Mouse (Mus musculus): ENCODE measurements around the gene Sephs1.

Sephs1 gene

DNA sequence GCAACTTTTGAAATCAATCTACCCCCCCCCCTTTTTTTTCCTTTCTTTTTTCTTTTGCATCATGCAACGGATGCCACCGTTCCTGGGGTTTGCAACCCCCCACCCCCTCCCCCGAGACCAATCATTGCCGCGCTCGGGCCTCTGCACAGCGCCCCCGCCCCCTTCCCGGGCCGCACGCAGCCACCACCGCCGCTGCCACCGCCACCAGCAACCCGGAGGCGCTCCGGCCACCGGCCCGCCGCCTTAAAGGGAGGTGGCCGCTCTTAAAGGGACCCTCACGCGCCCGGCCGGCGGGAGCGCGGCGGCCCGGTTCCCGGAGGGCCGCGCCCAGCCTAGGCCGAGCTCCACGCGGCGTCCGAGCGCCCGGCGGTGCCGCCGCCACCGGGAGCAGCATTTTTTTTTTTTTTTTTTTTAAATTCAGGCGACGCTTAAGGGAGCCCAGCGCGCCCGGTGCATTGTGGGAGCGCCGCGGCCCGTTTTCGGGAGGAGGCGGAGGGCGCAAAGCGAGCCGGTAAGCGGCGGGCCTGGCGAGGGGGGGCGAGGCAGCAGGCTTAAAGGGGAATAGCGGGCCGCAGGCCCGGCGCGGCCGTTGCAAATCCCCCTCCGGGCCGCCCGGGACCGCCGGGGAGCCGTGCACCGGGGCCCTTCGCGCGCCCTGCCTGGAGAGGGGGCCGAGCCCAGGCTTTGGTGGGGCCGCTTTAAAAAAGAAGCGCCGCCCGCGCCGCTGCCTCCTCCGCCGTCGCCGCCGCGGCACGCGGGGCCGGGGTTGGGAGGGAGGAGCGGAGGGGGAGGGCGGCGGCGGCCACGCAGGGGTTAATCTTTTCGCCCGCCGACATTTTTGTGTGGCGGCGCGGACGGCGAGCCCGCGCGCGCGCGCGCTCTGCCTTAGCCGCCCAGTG, at the start of gene Sephs1:
Gene Sephs1, plus strand, starts transcription at position 215 of the 899 bp plus-strand sequence.
- CTCF ChIA-PET, result interaction anchor here in 2 of 4 experiments (0.5 to 1.0 kb wide), 2 partner anchors 17 to 1210 kb away, joined by 3 read pairs; no protein-coding TSS in a partner anchor
- POLR2A ChIA-PET, result interaction anchor here (0.6 to 1.5 kb wide), 20 partner anchors 9 to 959 kb away, joined by 3 to 7 read pairs (median 3); no protein-coding TSS in a partner anchor

DNA sequence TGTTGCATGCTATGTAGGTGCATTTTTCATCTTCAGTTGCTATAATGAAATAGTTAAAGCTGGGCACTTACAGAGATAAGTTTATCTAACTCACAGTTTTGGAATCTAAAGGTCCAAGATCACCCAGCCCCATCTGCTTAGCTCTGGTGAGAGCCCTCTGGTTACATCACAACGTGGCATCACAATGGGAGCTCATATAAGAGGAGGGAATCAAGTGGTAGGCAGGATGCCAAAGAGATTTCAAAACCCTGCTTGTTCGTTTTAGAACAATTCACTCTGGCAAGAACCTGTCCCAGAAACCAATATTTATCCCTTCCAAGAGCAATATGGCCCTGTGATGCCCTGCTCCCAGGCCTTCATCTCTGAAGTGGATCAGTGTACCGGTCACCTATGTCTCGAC, 49.2 kb upstream of the Sephs1 start:
- ChIA-PET POLR2A (no interaction called here), CTCF (interaction anchor here in 2 of 4 experiments (0.5 to 1.3 kb wide), 2 partner anchors 33 to 1286 kb away, joined by 5 to 8 read pairs; no protein-coding TSS in a partner anchor)

GRCm38 (mm10) chr2:4849449-4849848, 31.9 kb upstream of the Sephs1 start:
- ChIA-PET POLR2A (no interaction called here), CTCF (no interaction called here)

- ChIA-PET POLR2A (no interaction called here), CTCF (no interaction called here)
These were observed 24.2 kb upstream of the Sephs1 start for GRCm38 (mm10) chr2:4857186-4857585.

GRCm38 (mm10) chr2:4858161-4858560, 23.2 kb upstream of the Sephs1 start:
- POLR2A ChIA-PET, result interaction anchor here in 1 of 4 experiments (0.9 to 1.3 kb wide), 2 partner anchors 10 to 83 kb away, joined by 3 read pairs; no protein-coding TSS in a partner anchor
- CTCF ChIA-PET, result no interaction called here

DNA sequence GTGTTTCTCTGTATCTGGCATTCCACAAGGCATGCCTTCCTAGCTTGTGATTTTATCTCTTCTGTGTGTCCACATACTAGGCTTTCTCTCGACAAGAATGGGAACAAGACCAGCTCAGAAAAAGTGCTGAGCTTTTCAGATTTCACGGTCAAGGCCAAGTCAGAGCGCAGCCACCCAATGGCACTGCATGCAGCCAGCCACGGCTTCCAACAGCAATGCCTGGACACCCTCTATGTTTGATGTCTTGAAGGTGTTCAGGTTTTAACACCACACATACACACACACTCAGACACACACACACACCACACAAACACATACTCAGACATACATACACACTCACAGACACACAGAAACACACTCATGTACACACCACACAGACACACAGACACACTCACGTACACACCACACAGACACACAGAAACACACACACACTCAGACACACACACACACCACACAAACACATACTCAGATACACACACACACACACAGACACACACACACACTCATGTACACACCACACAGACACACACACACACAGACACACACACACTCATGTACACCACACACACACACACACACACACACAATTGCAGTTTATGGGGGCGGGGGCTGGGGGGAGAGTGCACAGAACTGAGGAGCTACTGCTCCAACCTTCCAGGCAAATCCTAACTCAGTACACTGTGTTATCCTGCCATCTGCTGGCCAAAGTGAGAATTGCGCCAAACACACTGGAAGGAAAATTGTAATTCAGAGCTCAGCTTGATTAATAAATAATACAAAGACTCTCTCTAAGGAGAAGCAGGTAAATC, 17.2 kb upstream of the Sephs1 start:
- ChIA-PET POLR2A (interaction anchor here in 3 of 4 experiments (0.5 to 1.1 kb wide), 10 partner anchors 15 to 1237 kb away, joined by 3 to 5 read pairs (median 3); no protein-coding TSS in a partner anchor), CTCF (interaction anchor here (0.5 to 3.7 kb wide), 90 partner anchors 9 to 1448 kb away, joined by 3 to 70 read pairs (median 3); partner anchors contain the start of genes Prpf18 (in 2 of the 4) and Sephs1 (in 1 of the 4))

DNA sequence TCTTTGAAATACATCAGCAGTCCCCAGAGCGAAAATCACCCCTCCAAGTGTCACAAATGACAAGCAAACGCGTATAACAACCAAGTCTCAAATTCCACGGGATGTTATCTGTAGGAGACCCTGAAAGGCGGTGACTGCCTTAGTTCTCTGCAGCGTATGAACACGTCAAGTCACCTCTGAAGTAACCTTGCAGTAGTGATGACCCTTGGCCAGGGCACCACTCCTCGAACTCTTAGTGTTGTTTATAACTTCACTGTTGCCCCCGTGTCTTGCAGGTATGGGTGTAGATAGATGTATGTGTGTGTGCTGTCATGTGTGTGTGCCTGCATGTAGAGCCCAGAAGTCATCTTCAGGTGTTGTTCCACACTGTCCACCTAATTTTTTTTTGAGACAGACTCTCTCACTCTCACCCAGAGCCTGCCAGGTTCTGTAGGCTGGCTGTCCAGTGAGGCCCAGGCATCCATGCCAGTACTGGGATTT, 16.5 kb upstream of the Sephs1 start:
- ChIA-PET POLR2A (interaction anchor here in 3 of 4 experiments (0.5 to 1.1 kb wide), 10 partner anchors 14 to 1238 kb away, joined by 3 to 5 read pairs (median 3); no protein-coding TSS in a partner anchor), CTCF (interaction anchor here (0.6 to 3.7 kb wide), 83 partner anchors 8 to 1348 kb away, joined by 3 to 70 read pairs (median 3); partner anchors contain the start of genes Prpf18 (in 2 of the 4) and Sephs1 (in 1 of the 4))

DNA sequence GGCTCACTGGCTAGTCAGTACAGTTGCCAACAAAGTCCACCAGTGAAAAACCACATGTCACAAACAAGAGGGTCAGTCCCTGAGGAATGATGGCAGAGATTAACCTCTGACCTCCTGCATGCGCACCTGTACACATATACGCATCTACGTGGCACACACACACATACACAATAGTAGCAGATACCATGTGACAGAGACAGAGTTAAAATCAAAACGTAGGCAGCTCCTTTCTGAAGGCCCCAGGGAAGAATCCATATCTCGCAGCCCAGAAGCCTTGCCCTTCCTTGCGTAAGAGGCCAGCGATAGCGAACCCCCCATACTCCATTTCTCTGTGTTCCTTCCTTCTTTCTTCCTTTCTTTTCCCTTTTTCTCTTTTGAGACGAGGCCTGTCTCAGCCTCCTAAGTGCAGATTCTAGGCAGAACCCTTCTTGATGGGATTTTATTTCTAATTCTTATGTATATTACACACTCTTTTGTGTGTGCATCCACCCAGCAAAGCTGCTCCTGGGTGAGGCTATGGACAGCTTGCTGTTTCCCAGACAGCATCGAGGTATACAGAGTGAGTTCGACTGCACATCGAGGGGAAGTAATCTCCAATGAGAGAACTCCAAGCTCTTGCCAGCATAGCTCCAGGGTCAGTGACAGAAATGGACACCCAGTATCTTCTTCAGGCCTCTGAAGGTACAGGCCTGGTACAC, 13.2 kb upstream of the Sephs1 start:
- CTCF ChIA-PET, result interaction anchor here in 2 of 4 experiments (0.7 to 1.2 kb wide), 5 partner anchors 124 to 412 kb away, joined by 3 to 4 read pairs (median 4); no protein-coding TSS in a partner anchor
- POLR2A ChIA-PET, result interaction anchor here in 3 of 4 experiments (0.7 to 2.4 kb wide), 8 partner anchors 10 to 1407 kb away, joined by 3 to 7 read pairs (median 3); partner anchors contain the start of gene Sephs1 (in 1 of the 3)

- ChIA-PET CTCF (interaction anchor here in 2 of 4 experiments (1.4 to 1.5 kb wide), 2 partner anchors 8 kb away, joined by 5 to 6 read pairs; no protein-coding TSS in a partner anchor), POLR2A (interaction anchor here in 3 of 4 experiments (0.5 to 1.5 kb wide), 5 partner anchors 9 to 463 kb away, joined by 3 to 4 read pairs (median 3); no protein-coding TSS in a partner anchor)
These were observed 8.6 kb upstream of the Sephs1 start for GRCm38 (mm10) chr2:4872740-4873139.

DNA sequence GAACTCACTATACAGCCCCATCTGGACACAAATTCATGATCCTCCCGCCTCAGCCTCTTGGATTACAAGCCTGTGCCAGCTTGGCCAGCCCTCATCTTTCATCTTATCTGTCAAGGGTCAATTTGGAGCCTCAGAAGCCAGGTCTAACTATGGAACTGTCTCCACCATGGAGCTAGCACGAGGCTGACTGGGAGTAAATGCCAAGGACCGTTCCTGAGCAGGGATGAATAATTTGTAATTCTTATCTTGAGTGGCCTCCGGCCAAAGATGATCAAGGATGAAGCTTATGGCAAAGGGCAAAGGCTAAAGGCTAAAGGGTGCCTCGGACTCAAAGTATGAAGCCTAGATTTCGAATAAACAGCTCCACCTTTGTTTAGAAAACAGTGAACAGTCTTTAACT, 8.0 kb upstream of the Sephs1 start:
- POLR2A ChIA-PET, result interaction anchor here in 1 of 4 experiments (1.3 to 1.5 kb wide), 2 partner anchors 11 to 14 kb away, joined by 3 to 4 read pairs; no protein-coding TSS in a partner anchor
- CTCF ChIA-PET, result interaction anchor here in 2 of 4 experiments (0.5 to 1.5 kb wide), 4 partner anchors 9 to 1026 kb away, joined by 3 to 6 read pairs (median 5); no protein-coding TSS in a partner anchor

GRCm38 (mm10) chr2:4875090-4875489, 6.3 kb upstream of the Sephs1 start:
- ChIA-PET CTCF (no interaction called here), POLR2A (interaction anchor here in 1 of 4 experiments (0.7 kb wide), 1 partner anchor 281 kb away, joined by 5 read pairs; no protein-coding TSS in a partner anchor)

DNA sequence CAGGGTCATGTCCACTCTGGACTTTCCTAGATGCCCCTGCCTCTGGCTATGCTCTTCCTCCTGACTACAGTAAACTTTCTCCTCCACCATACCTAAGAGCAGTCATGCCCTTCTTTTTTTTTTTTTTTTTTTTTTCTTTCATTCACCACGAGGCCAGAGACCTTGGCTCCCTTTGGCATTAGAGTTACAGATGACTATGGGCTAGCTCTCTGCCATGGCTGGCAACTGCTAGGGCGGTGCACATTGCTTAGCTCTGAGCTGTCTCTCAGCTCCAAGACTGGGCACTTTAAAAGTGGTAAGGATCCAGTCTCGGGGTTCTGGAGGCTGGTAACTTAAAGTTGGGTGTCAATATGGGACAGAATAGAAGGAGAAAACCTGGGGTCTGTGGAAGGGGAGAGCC, 5.2 kb upstream of the Sephs1 start:
- CTCF ChIA-PET, result interaction anchor here (0.6 to 1.7 kb wide), 5 partner anchors 11 to 1459 kb away, joined by 3 to 7 read pairs (median 4); no protein-coding TSS in a partner anchor
- POLR2A ChIA-PET, result interaction anchor here in 2 of 4 experiments (0.8 to 0.9 kb wide), 2 partner anchors 13 to 114 kb away, joined by 3 to 4 read pairs; no protein-coding TSS in a partner anchor

GRCm38 (mm10) chr2:4880737-4881349, 521 bp upstream of the Sephs1 start:
- ChIA-PET POLR2A (interaction anchor here (0.6 to 1.5 kb wide), 22 partner anchors 10 to 1168 kb away, joined by 3 to 7 read pairs (median 3); no protein-coding TSS in a partner anchor), CTCF (interaction anchor here in 2 of 4 experiments (0.5 to 1.0 kb wide), 2 partner anchors 16 to 1209 kb away, joined by 3 read pairs; no protein-coding TSS in a partner anchor)

DNA sequence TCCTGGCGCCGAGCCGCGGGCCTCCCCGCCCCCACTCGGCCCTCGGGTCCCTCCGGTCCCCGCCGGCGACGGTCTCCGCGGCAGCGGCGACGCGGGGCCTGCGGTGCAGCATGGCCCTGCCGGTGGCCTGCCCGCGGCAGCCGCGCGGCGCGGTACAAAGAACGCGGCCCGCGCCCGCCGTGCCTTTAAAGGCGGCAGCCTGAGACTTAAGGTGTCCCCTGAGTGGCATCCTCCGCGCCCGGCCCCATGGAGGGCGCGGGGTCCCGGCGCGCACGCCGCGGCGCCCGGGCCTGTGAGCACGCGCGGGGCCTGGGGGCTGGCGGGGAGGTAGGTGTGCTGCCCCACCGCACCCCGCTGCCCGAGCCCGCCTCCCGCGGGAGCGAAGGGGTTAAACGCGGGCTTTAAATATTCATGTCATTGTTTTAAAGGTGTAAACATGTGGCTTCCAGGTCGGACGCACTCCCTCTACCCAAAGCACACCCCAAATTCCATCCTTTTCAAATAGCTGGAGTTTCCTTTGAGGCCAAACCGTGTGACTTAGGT, 956 bp downstream of the Sephs1 start:
- ChIA-PET POLR2A (interaction anchor here (0.6 to 2.3 kb wide), 15 partner anchors 12 to 333 kb away, joined by 3 to 6 read pairs (median 3); no protein-coding TSS in a partner anchor), CTCF (no interaction called here)

DNA sequence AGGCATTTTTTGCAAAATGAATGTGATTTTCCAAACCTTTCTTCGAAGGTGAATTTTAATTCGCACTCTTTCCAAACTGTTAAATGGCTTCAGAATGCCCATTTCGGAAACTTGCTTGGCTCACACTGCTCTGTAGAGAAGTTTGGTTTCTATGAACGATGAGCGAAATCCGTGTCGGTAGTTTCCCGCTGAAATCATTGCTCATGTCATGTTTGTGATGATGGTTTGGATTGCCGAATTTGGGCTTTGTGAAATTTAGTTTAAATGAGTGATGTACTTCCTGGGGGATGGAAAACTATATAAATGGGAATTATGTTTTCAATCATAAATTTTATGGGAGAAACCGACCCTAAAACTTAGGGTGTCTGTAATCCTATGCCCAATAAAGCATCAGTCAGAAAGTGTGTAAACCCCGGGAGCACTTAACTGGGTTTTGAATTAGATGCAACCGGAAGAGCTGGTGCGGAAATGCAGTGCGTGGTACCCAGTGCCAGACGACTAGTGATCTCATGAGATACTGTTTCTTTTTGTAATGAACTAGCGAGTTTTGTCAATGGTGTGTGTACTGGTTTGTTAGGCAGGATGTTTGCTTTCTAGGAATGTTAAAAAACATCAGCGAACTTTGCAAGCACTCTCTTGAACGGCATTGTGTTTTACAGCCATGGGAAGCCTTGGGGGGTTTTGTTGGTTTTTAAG, 1.8 kb downstream of the Sephs1 start:
- CTCF ChIA-PET, result interaction anchor here in 1 of 4 experiments (1.0 kb wide), 1 partner anchor 13 kb away, joined by 6 read pairs; no protein-coding TSS in a partner anchor
- POLR2A ChIA-PET, result interaction anchor here (0.6 to 2.3 kb wide), 22 partner anchors 11 to 334 kb away, joined by 3 to 11 read pairs (median 3); no protein-coding TSS in a partner anchor

DNA sequence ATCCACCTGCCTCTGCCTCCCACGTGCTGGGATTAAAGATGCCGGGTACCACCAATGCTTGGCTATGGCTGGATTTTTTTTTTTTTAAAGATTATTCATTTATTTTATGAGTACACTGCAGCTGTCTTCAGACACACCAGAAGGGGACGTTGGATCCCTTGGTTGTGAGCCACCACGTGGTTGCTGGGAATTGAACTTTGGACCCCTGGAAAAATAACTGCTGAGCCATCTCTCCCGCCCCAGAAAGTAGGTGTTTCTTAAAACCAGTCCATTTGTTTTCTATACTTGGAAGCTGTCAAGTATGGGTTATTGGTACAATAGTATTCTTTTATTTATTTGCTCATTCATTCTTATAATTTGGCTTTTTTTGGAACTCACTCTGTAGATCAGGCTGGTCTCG, 5.5 kb downstream of the Sephs1 start:
- ChIA-PET CTCF (no interaction called here), POLR2A (interaction anchor here in 1 of 4 experiments (0.7 to 1.4 kb wide), 4 partner anchors 9 to 115 kb away, joined by 3 to 5 read pairs (median 3); no protein-coding TSS in a partner anchor)

All from embryonic stem cell, embryonic (primary cell).